Mouse (Mus musculus) gastrocnemius, adult 18-20 months (tissue): ENCODE measurements around the gene Xbp1. TPM values are rescaled to one million over a fixed set of nuclear protein-coding genes. Genes with fewer than 3 reads are reported as not detected.
A peak's percentile ranks its signal among the peaks of the same experiment; 100 is the strongest.
"Not testable (repeated sequence)": the region's sequence is repeated elsewhere in the genome, so short reads cannot be mapped to it uniquely, and the experiment has no call there.

ENCODE experiments used
- DNase-seq: peaks from one replicate; pipeline ENCODE4 v3.0.0; 2021; ENCODE audit warnings: low spot score
- long read RNA-seq, 2 experiments: library from polyadenylated mRNA; stranded (forward); transcript quantifications; one replicate each; pipeline ENCODE4 v2.0.0; 2021
- total RNA-seq, 2 experiments: library from RNA; stranded (reverse); gene quantifications; 2 replicates each; pipeline ENCODE4 v1.2.3; 2021

Gene Xbp1
- total RNA-seq, result 10 to 100 TPM; 64.1 to 66.8 TPM
- long read RNA-seq, experiment 1, transcript Xbp1-201 (5 exons, 2,129 nt), result major isoform, 142 of 155 reads
- long read RNA-seq, experiment 1, partial matches to known transcripts, result 6 of 155 reads
- long read RNA-seq, experiment 1, other reads (novel, unspliced or antisense), result 4 of 155 reads
- long read RNA-seq, experiment 2, transcript Xbp1-204 (4 exons, 897 nt), result minor isoform, 7 of 307 reads
- long read RNA-seq, experiment 2, transcript Xbp1-201 (5 exons, 2,129 nt), result major isoform, 283 of 307 reads
- long read RNA-seq, experiment 2, partial matches to known transcripts, result 9 of 307 reads
- long read RNA-seq, experiment 2, other reads (novel, unspliced or antisense), result 8 of 307 reads

DNA sequence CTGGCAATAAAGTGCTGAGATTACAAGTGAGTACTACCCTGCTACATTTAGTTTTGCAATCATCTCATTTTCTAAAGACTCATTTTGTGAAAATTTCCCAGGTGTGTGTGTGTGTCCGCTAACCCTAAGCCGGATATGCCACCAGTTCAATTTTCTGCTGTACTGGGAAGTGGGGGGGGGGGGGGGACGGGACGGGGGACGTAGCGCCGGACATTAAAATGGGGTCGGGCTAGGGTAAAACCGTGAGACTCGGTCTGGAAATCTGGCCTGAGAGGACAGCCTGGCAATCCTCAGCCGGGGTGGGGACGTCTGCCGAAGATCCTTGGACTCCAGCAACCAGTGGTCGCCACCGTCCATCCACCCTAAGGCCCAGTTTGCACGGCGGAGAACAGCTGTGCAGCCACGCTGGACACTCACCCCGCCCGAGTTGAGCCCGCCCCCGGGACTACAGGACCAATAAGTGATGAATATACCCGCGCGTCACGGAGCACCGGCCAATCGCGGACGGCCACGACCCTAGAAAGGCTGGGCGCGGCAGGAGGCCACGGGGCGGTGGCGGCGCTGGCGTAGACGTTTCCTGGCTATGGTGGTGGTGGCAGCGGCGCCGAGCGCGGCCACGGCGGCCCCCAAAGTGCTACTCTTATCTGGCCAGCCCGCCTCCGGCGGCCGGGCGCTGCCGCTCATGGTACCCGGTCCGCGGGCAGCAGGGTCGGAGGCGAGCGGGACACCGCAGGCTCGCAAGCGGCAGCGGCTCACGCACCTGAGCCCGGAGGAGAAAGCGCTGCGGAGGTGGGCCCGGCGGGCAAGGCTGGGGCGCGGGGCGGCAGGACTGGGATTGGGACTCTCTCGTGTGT, at the start of gene Xbp1:
Gene Xbp1 (plus strand): TSS at position 248 of the 854 bp plus-strand sequence.
- peak; percentile 98 for DNase-seq

- DNase-seq, result peak; percentile 73
These were observed 46.3 kb upstream of the Xbp1 start for GRCm38 (mm10) chr11:5474130-5474529.

GRCm38 (mm10) chr11:5475556-5476118, 44.8 kb upstream of the Xbp1 start:
- DNase-seq, result not testable (repeated sequence)

DNA sequence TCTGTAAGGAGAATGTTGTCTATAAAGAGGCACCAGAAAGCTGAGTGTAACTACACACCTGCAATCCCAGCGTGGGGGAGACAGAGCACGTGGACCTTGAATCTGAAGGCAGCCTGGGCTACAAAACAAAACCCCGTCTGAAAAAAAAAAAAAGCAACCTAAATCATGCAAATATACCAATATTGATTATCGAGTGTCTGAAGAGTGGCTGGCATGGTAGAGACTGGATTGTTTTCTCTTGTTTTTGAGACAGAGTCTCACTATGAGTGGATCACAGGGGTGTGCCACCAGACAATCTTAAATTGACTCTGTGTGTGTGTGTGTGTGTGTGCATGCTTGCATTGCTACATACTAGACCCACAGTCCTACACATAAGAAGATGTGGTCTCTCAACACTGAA, 43.7 kb upstream of the Xbp1 start:
- DNase-seq, result no peak

DNA sequence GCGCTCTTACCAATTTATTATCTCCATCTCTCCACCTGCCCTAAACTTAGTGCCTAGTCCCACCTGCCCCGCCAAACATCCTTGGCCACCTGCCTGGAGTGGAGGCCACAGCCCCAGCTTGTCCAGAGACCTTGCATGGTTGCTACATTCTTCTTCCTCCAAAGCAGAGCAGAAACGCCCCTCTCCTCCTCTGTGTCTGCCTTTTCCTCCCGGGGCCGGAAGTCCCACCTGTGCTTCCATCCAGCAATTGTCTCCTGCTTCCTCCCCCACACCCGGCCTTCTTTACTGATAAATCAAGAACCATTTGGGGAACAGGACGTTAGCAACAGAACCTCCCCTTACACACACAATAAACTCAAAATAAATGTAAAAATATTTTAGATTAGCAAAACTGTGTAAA, 42.3 kb upstream of the Xbp1 start:
- no peak for DNase-seq

DNA sequence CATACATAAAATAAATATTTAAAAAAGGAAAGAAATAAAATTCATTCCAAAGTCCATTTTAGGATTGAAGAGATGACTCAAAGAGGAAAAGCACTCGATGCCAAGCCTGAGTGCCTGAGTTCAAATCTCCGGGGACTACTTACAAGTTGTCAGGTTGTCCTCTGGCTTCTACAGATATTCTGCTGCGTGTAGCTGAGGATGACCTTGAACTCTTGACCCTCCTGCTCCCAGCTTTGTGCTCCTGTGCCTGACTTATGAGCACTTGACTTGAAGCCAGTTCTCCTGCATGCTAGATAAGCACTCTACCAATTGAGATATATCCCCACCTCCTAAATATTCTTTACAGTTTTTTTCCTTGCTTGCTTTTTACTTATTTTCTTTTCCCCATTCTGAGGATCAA, 41.6 kb upstream of the Xbp1 start:
- DNase-seq, result no peak

DNA sequence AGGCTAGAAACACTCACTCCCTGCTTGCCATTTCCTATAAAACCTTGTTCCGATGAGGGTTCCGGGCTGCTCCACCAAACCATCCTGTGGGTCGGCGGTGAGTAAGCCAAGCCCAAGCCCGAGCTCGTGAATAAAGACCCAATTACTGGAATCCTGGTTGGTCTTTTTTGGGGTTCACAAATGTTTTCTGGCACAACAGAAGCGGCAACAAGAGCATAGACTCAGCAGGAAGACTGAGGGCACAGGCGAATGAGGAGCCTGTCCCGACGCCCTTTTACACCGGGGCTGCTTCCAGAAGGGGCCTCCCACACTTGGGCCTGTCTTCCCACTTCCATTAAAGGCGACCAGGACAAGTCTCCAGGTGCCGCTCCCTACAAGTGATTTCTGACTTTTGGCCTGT, 37.9 kb upstream of the Xbp1 start:
- no peak for DNase-seq

DNA sequence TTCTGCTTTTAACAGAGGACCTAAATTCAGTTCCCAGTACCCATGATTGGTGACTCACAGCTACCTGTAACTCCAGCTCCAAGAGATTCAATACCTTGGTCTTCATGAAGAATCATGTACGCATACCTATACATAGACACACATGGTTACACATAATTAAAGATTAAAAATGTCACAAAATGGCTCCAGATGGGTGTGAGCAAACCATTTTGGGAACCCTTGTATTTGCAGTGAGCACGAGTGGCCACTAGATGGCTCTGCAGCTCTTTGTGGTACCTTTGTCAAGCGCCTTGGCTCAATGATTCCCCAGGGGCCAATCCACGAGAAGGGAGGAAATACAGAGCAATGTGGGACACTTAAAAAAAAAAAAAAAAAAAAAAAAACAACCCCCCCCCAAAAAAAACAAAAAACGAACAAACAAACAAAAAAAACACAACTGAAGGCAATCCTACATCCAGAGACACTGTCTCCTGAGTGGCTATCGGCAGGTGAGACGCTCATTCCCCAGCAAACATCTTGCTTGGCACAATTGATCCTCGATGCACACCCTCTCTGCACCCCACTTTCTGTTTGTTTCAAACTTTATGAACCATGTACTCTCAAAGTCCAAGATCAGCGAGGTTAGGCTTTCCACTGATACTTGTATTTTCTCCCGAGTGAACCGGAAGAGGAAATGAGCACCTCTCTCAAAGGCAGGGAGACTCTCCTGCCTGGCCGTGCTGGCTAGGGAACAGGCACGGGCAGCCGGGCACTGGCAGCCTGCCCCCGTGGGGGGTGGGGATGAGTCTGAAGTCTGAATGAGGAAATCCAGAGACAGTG, 35.1 kb upstream of the Xbp1 start:
- DNase-seq, result peak; percentile 88

DNA sequence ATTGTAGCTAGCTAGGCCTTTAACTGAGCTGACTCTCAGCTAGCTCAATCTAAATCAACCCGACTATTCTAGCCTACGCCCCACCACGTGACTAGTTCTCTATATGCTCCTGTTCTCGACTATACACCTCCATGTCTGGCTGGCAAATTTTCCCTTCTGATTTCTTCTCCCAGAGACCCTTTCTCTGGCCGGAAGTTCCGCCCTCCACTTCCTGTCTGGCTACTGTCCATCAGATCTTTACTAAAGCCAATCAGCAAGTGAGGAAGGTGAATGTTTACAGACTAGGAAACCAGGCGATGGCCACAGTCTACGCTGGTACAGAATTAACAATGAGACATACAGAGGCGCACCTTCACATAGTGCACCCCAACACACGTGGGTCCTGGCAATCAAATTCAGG, 31.0 kb upstream of the Xbp1 start:
- DNase-seq, result not testable (repeated sequence)

DNA sequence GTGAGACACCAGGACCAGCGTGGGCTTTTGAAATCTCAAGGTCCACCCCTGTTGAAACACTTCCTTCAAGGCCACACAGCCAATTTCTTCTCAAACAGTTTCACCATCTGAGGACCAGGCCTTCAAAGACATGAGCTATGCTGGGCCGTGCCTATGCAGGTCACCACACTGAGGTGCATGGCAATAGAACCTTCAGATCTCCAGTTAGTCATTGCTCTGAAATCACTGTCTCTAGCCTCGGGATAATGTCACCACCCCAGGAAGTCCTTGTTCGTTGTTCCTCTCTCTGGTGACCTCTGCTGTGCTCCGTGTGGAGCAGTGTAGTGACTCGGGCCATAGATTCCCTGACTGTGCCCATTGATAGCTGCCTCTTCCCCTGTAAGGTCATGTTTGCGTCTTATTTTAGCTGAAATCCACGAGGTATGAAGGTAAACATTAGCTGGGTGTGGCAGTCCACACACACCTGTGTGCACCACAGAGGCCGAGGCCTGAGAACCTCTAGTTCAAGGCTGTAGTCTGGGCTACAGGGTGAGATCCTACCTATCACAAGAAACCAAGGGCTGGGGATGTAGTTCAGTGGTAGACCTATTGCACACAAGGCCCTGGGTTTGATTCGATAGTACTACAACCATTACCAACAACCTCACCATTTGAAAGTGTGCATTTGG, 29.3 kb upstream of the Xbp1 start:
- DNase-seq, result no peak

DNA sequence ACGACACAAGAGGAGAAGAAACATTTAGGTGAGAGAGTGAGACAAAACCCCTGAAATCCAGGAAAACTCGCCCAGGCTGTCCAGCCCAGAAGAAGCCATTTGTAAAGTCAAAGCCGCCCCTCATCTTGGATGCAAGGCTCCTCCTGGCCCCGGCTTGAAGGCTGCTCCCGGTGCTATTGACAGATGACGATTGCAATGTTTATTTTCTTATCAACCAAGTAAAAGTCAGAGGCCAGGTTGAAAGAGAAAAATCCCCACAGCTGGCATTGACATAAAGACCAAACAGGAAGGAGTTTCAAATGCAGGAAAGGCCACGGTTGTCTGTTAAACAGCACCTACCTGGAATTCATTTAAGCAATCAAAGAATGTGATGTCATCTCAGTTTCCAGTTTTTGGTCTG, 28.5 kb upstream of the Xbp1 start:
- DNase-seq, result no peak

- no peak for DNase-seq
These were observed 26.6 kb upstream of the Xbp1 start for GRCm38 (mm10) chr11:5493869-5494268.

- DNase-seq, result no peak
These were observed 25.1 kb upstream of the Xbp1 start for GRCm38 (mm10) chr11:5495286-5495832.

GRCm38 (mm10) chr11:5495906-5496305, 24.6 kb upstream of the Xbp1 start:
- no peak for DNase-seq

GRCm38 (mm10) chr11:5496559-5497248, 23.8 kb upstream of the Xbp1 start:
- no peak for DNase-seq

- DNase-seq, result no peak
These were observed 22.0 kb upstream of the Xbp1 start for GRCm38 (mm10) chr11:5498422-5498821.

DNA sequence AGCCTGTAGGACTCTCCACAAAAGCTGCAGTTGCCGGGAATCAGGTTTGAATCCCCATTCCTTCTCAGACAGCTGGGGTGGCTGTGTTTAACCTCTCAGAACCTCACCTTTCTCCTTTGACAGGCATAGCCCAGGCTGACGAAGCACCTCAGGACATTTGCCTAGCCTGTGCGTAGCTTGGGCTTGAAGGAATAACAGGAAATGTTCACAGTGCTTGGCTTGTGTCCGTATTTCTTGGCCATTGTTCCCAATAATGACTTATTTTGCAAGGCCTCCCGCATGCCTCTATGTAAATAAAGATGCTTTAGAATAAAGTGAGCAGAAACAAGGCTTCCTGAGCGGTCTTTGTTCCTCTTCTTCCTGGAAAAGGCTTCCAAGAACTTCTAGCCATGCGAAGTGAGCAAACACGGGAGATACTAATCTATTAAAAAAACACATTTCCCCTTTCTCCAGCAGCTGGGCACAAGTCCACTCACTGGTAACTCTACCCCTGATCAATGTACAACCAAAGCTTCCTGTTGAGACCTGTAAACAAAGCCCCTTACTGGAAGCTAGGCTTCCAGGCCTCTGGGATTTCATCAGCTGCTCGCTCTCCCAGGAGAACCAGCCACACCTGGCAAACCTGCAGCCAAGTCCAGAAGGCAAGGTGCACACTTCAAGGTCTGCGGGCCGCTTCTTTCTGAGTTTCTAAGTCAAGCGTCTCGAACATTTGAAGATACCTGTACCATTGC, 21.4 kb upstream of the Xbp1 start:
- no peak for DNase-seq

GRCm38 (mm10) chr11:5499961-5500644, 20.4 kb upstream of the Xbp1 start:
- no peak for DNase-seq
